Mouse (Mus musculus) liver, postnatal 0 days (tissue): ENCODE results near the gene Igfn1. TPM values are rescaled to one million over a fixed set of nuclear protein-coding genes. Genes with fewer than 3 reads are reported as not detected.

Experiments used
- ATAC-seq: fragments of 200-750 bp; cut with Nextera tagmentation; 2 replicates; pipeline ENCODE4 v1.8.0; 2017; ENCODE audit warnings: mild to moderate bottlenecking, moderate library complexity
- DNase-seq: peaks from one replicate; pipeline ENCODE4 v3.0.0-alpha.2; 2016
- H3K27ac ChIP-seq: fragments of 300-500 bp; sonication (generic); 2 replicates; pipeline ENCODE4 v1.5.1; 2014; ENCODE audit warnings: antibody characterized with exemption, moderate library complexity, mild to moderate bottlenecking, low read depth
- H3K27me3 ChIP-seq: fragments of 300-500 bp; sonication (generic); 2 replicates; pipeline ENCODE4 v1.6.1; 2014; ENCODE audit warnings: low read length, control low read depth, mixed read lengths; ENCODE audit not compliant: insufficient read depth
- H3K36me3 ChIP-seq: fragments of 300-500 bp; sonication (generic); replicated peaks from 2 replicates; pipeline ENCODE4 v1.6.1; 2014; ENCODE audit warnings: mild to moderate bottlenecking, control low read depth, low read length, moderate library complexity, mixed read lengths; ENCODE audit not compliant: insufficient read depth
- H3K4me1 ChIP-seq: fragments of 300-500 bp; sonication (generic); 2 replicates; pipeline ENCODE4 v1.6.1; 2014; ENCODE audit warnings: antibody characterized with exemption, mild to moderate bottlenecking, control low read depth; ENCODE audit not compliant: insufficient read depth
- H3K4me2 ChIP-seq: fragments of 300-500 bp; sonication (generic); 2 replicates; pipeline ENCODE4 v1.6.1; 2014; ENCODE audit warnings: low read depth, mild to moderate bottlenecking, low read length, moderate library complexity, mixed read lengths
- H3K4me3 ChIP-seq: fragments of 300-500 bp; sonication (generic); 2 replicates; pipeline ENCODE4 v1.5.1; 2014; ENCODE audit warnings: low read depth, low read length
- H3K9ac ChIP-seq: fragments of 300-500 bp; sonication (generic); replicated peaks from 2 replicates; pipeline ENCODE4 v1.6.1; 2014; ENCODE audit warnings: mild to moderate bottlenecking, moderate library complexity
- H3K9me3 ChIP-seq: fragments of 300-500 bp; sonication (generic); 2 replicates; pipeline ENCODE4 v1.6.1; 2016; ENCODE audit warnings: mild to moderate bottlenecking, control low read depth, low read length, mixed read lengths
- CTCF ChIP-seq: sonication (generic); IDR thresholded peaks from 2 replicates; pipeline ENCODE4 v1.5.1; 2016; ENCODE audit warnings: antibody characterized with exemption, low read depth
- EP300 ChIP-seq: IDR thresholded peaks from 2 replicates; pipeline ENCODE4 v1.6.1; 2016; ENCODE audit warnings: antibody characterized with exemption, low read depth, mild to moderate bottlenecking
- WGBS: fragments of 180-500 bp; shearing (Covaris S2); extraction: QIAGEN DNeasy Blood & Tissue Kit; methylation state at CpG from one replicate; pipeline ENCODE4 v1.1.7; 2014; ENCODE audit not compliant: insufficient replicate concordance; 5-methylcytosine and 5-hydroxymethylcytosine counted together
- polyA plus RNA-seq: library from polyadenylated mRNA; unstranded; fragments of >200 nt; fragmentation: Nextera tagmentation; extraction: Ambion mirVana; gene quantifications from 2 replicates; pipeline ENCODE4 v1.2.1, GENCODE M21; 2015

Igfn1 gene
- polyA plus RNA-seq, 1 experiment from 2014 or later = not detected

GRCm38 (mm10) chr1:135929876-135930275 lies 76.3 kb downstream of the Igfn1 start:
- ATAC-seq = no peak
- 57% methylated on average over 3 of the region's 3 CpGs for WGBS
- TF ChIP-seq CTCF (no peak), EP300 (no peak)
- no peaks in the 10 kb centered on the region for H3K27me3 ChIP-seq
- H3K27ac ChIP-seq = no peak overlapping the region
- H3K4me2 ChIP-seq = no peak overlapping the region
- no peak overlapping the region for H3K9ac ChIP-seq
- DNase-seq = no peak
- no peaks in the 10 kb centered on the region for H3K36me3 ChIP-seq
- no peaks in the 10 kb centered on the region for H3K9me3 ChIP-seq
- H3K4me1 ChIP-seq = no peaks in the 10 kb centered on the region
- no peak overlapping the region for H3K4me3 ChIP-seq

GRCm38 (mm10) chr1:135925848-135926247 lies 80.3 kb downstream of the Igfn1 start:
- Histone ChIP-seq H3K4me2 (no peak overlapping the region), H3K27ac (no peak overlapping the region), H3K4me1 (no peaks in the 10 kb centered on the region), H3K4me3 (no peak overlapping the region), H3K9ac (no peak overlapping the region), H3K27me3 (peaks cover 27% of the 10 kb centered on the region), H3K36me3 (no peaks in the 10 kb centered on the region), H3K9me3 (no peaks in the 10 kb centered on the region)
- WGBS = 59% methylated on average over 5 of the region's 5 CpGs
- DNase-seq (no peak), ATAC-seq (no peak)
- TF ChIP-seq EP300 (no peak), CTCF (no peak)

- Histone ChIP-seq H3K36me3 (no peaks in the 10 kb centered on the region), H3K4me2 (no peak overlapping the region), H3K9me3 (no peaks in the 10 kb centered on the region), H3K4me1 (no peaks in the 10 kb centered on the region), H3K27ac (no peak overlapping the region), H3K4me3 (no peak overlapping the region), H3K9ac (no peak overlapping the region), H3K27me3 (peaks cover 40% of the 10 kb centered on the region)
- DNase-seq (no peak), ATAC-seq (no peak)
- no peak for TF ChIP-seq CTCF
- TF ChIP-seq EP300 = no peak
- WGBS = 60% methylated on average over 5 of the region's 5 CpGs
Measured at GRCm38 (mm10) chr1:135924377-135924994, 81.7 kb downstream of the Igfn1 start.

- Histone ChIP-seq H3K27me3 (peaks cover 53% of the 10 kb centered on the region), H3K4me2 (no peak overlapping the region), H3K9me3 (no peaks in the 10 kb centered on the region), H3K27ac (no peak overlapping the region), H3K4me1 (no peaks in the 10 kb centered on the region), H3K36me3 (no peaks in the 10 kb centered on the region), H3K4me3 (no peak overlapping the region), H3K9ac (no peak overlapping the region)
- DNase-seq (no peak), ATAC-seq (no peak)
- WGBS = 58% methylated on average over 7 of the region's 7 CpGs
- no peak for TF ChIP-seq EP300
- no peak for TF ChIP-seq CTCF
Measured at GRCm38 (mm10) chr1:135923229-135923628, 82.9 kb downstream of the Igfn1 start.

- H3K4me1 ChIP-seq = no peaks in the 10 kb centered on the region
- WGBS = 2% methylated on average over 65 of the region's 67 CpGs
- no peak for TF ChIP-seq EP300
- TF ChIP-seq CTCF = no peak
- H3K27me3 ChIP-seq = peaks cover 80% of the 10 kb centered on the region
- no peaks in the 10 kb centered on the region for H3K9me3 ChIP-seq
- no peak for DNase-seq
- H3K27ac ChIP-seq = no peak within 1 kb of the TSS
- no peak within 1 kb of the TSS for H3K4me3 ChIP-seq
- H3K4me2 ChIP-seq = no peak within 1 kb of the TSS
- ATAC-seq = no peak
- H3K36me3 ChIP-seq = no peaks in the 10 kb centered on the region
- no peak within 1 kb of the TSS for H3K9ac ChIP-seq
Measured at GRCm38 (mm10) chr1:135918644-135919407, 87.3 kb downstream of the Igfn1 start, which contains the start of gene Pkp1. Pkp1 (minus strand) TSS chr1:135919207.

GRCm38 (mm10) chr1:135917206-135917605 lies 88.9 kb downstream of the Igfn1 start:
- ATAC-seq (no peak), DNase-seq (no peak)
- H3K9ac ChIP-seq = no peak overlapping the region
- WGBS = 15% methylated on average over 5 of the region's 5 CpGs
- peaks cover 67% of the 10 kb centered on the region for H3K27me3 ChIP-seq
- no peak overlapping the region for H3K27ac ChIP-seq
- no peak for TF ChIP-seq EP300
- no peak for TF ChIP-seq CTCF
- H3K4me2 ChIP-seq = no peak overlapping the region
- H3K4me1 ChIP-seq = no peaks in the 10 kb centered on the region
- no peaks in the 10 kb centered on the region for H3K36me3 ChIP-seq
- no peaks in the 10 kb centered on the region for H3K9me3 ChIP-seq
- no peak overlapping the region for H3K4me3 ChIP-seq
